28 mouse cellular contexts compared by ENCODE assay signal in the genomic region with DNA sequence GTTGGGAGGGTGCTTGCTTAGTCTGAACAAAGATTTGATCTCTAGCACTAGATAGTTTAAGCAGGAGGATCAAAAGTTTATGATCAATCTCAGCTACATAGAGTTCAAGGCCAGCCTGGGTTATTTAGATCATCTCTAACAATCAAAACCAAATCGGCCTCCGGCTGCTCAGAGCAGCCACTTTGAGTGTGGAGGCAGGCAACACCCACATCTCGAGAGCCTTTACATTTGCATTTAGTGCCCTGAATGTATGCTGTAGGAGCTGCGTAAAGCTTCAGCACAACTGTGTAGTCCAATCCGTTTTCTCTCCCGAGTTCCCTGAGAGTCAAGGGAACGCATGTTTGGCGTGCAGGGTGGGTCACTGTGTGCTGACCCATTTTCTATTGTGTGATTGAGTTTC. TPM values are rescaled to one million over a fixed set of nuclear protein-coding genes. Genes with fewer than 3 reads are reported as not detected.
"Had no signal": no experiment of that assay in that cellular context is flagged by ENCODE, and none has a peak within 500 bp of the region (broad histone marks: within the 10 kb centered on the region; RNA-seq: fewer than 3 reads in every experiment).

No protein-coding gene starts in this region.

- H3K27ac ChIP-seq: embryonic facial prominence, embryonic 10.5 days; embryonic facial prominence, embryonic 12.5 days; embryonic facial prominence, embryonic 13.5 days; embryonic facial prominence, embryonic 15.5 days; forebrain, embryonic 10.5 days; forebrain, embryonic 12.5 days; forebrain, embryonic 13.5 days; forebrain, embryonic 15.5 days; gastrocnemius, adult 2 months; heart, adult 2 months; heart, embryonic 10.5 days had no signal

- H3K4me3 ChIP-seq: embryonic facial prominence, embryonic 10.5 days; embryonic facial prominence, embryonic 12.5 days; embryonic facial prominence, embryonic 13.5 days; embryonic facial prominence, embryonic 15.5 days; erythroblast, embryonic 14.5 days; forebrain, embryonic 10.5 days; forebrain, embryonic 12.5 days; forebrain, embryonic 13.5 days; forebrain, embryonic 15.5 days; gastrocnemius, adult 2 months; heart, adult 2 months; heart, embryonic 10.5 days had no signal

- H3K9ac ChIP-seq: embryonic facial prominence, embryonic 12.5 days; embryonic facial prominence, embryonic 13.5 days; embryonic facial prominence, embryonic 15.5 days; forebrain, embryonic 12.5 days; forebrain, embryonic 13.5 days; forebrain, embryonic 15.5 days; forebrain, postnatal 0 days had no signal

- H3K27me3 ChIP-seq: embryonic facial prominence, embryonic 12.5 days; embryonic facial prominence, embryonic 13.5 days; embryonic facial prominence, embryonic 15.5 days; forebrain, embryonic 12.5 days; forebrain, embryonic 13.5 days; forebrain, embryonic 15.5 days had no signal

- ATAC-seq: forebrain, embryonic 13.5 days; forebrain, embryonic 15.5 days; forebrain, embryonic 16.5 days; forebrain, postnatal 0 days had no signal

- H3K4me1 ChIP-seq: forebrain, embryonic 10.5 days; forebrain, embryonic 12.5 days; forebrain, embryonic 13.5 days had no signal

- DNase-seq: cerebellum, adult 8-10 months; cerebellum, adult 9-10 months; cerebellum, adult 9-11 months; cerebellum, postnatal 10 days; cerebellum, postnatal 14 days; cerebellum, postnatal 25 days; cerebellum, postnatal 36 days; embryo, embryonic 11 days; forebrain, postnatal 0 days; gastrocnemius, adult 2 months; gastrocnemius, postnatal 10 days; gastrocnemius, postnatal 14 days; gastrocnemius, postnatal 25 days; gastrocnemius, postnatal 36 days; heart, adult 18-20 months; heart, adult 2 months had no signal

- H3K4me2 ChIP-seq: embryonic facial prominence, embryonic 12.5 days; embryonic facial prominence, embryonic 13.5 days; embryonic facial prominence, embryonic 15.5 days; forebrain, embryonic 12.5 days; forebrain, embryonic 13.5 days; forebrain, embryonic 15.5 days; heart, embryonic 11.5 days had no signal

- H3K9me3 ChIP-seq: embryonic facial prominence, embryonic 10.5 days; embryonic facial prominence, embryonic 12.5 days; embryonic facial prominence, embryonic 13.5 days; embryonic facial prominence, embryonic 15.5 days; forebrain, embryonic 10.5 days; forebrain, embryonic 12.5 days; forebrain, embryonic 13.5 days; forebrain, embryonic 15.5 days; heart, embryonic 10.5 days had no signal

- H3K36me3 ChIP-seq: embryonic facial prominence, embryonic 12.5 days; embryonic facial prominence, embryonic 15.5 days; forebrain, embryonic 10.5 days; forebrain, embryonic 12.5 days; forebrain, embryonic 15.5 days; heart, embryonic 10.5 days had no signal

RNA-seq across cellular contexts. Expression of gene Mutyh, which starts 15.1 kb away (rescaled TPM):
- polyA plus RNA-seq: erythroblast, embryonic 14.5 days had no signal

RNA-seq across cellular contexts. Expression of gene Hpdl, which starts 29.1 kb away (rescaled TPM):
- polyA plus RNA-seq: erythroblast, embryonic 14.5 days had no signal
